Mouse (Mus musculus) megakaryocyte, embryonic 14.5 days (primary cell): ENCODE results near the gene Adig.

Experiments
- FLI1 ChIP-seq: IDR thresholded peaks from 2 replicates; pipeline ENCODE4 v1.6.1; 2012; ENCODE audit warnings: low read length, inconsistent platforms, mixed read lengths
- GATA1 ChIP-seq: IDR thresholded peaks from 3 replicates; pipeline ENCODE4 v1.6.1; 2012; ENCODE audit warnings: mixed read lengths, low read length, inconsistent platforms, borderline replicate concordance

GRCm38 (mm10) chr2:158518583-158518982 is 16.2 kb downstream of the Adig start:
- TF ChIP-seq GATA1: no peak
- no peak for TF ChIP-seq FLI1
